Mouse (Mus musculus) lung, adult 18-20 months (tissue): ENCODE measurements around the gene Cbfb.
A peak's percentile ranks its signal among the peaks of the same experiment; 100 is the strongest.
"Not testable (repeated sequence)": the region's sequence is repeated elsewhere in the genome, so short reads cannot be mapped to it uniquely, and the experiment has no call there.

Experiments used
- DNase-seq, 2 experiments: peaks; one replicate each; pipeline ENCODE4 v3.0.0; 2022; ENCODE audit warnings: mixed read lengths in 2 of 2

Cbfb gene

GRCm38 (mm10) chr8:105186467-105187005, 16.1 kb downstream of the Cbfb start:
- DNase-seq, result no peak

- DNase-seq, result no peak
Measured at GRCm38 (mm10) chr8:105192182-105192581, 21.7 kb downstream of the Cbfb start.

DNA sequence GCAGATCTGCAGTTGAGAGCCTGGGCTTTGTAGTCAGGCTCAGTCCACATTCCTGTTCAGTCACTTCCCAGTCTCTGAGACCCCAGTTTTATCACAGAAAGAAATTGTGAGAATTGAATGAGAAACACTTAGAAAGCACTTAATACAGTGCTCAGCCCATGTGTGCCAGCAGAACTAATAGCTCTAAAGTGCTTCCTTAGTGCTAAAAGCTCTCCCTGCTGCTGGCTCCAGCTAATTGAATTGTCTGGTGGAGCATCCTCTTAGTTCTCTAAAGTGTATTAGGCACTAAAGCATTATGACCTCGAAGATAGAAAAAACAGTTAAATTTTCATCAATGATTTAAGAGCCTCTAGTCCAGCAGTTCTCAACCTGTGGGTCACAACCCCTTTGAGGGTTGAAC, 35.3 kb downstream of the Cbfb start:
- no peak for DNase-seq

GRCm38 (mm10) chr8:105206766-105207275, 36.3 kb downstream of the Cbfb start:
- DNase-seq, result no peak

GRCm38 (mm10) chr8:105207675-105208273, 37.3 kb downstream of the Cbfb start:
- DNase-seq, result no peak

DNA sequence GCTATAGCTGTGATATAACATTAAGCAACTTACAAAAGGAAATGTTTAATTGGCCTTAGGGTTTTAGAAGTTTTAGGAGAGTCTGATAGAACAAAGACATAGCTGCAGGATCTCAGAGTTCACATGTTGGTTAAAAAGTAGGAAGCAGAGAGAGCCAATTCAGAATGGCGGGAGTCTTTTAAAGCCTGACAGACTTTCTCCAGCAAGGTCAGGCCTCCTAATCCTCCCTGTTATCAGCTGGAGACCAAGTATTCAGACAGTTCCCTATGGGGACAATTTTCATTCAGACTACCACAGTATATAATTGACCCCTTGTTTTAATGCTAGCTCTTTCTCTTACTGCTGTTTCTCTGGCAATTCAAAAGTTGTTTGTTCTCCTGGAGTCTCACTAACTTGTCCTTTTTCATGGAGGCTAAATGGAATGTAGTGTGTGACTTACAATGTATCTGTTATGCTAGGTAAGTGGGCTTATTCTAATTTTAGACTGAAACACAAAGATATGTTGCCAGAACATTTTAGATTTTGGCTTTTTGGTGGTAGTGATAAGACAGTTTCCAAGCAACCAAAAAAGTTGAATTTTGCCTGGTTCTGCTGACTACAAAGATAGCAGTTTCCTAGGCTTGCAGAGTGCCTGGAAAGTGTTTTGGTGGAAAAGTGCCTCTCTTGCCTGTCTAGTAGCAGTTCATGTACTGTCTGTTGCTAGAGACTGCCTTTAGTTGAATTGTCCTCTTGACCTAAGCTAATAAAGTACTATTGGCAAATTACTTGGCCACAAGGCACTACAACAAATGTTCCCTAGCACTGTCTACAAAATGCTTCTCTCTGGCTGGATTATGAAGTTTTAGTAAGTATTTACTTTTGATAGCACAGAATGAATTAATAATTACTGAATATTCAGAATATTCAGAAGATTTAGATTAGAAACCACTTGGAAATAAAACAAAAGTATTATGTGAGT, 39.0 kb downstream of the Cbfb start:
- no peak for DNase-seq

DNA sequence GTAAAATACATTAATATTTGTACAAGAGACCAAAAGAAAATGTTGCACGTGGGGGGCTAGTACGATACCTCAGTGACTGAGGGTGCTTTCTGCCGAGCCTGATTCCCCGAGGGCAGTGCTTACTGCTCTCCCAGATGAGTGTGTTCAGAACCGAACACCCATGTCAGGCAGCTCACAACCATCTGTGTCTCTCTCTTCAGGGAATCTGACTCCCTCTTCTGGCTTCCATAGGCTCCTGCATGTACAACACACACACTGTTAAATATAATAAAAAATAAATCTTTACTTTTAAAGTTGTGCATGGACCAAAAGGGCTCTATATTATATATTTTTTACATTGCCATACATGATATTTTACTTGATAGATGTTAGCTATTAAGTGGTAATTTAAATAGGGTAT, 43.6 kb downstream of the Cbfb start:
- DNase-seq, result no peak

DNA sequence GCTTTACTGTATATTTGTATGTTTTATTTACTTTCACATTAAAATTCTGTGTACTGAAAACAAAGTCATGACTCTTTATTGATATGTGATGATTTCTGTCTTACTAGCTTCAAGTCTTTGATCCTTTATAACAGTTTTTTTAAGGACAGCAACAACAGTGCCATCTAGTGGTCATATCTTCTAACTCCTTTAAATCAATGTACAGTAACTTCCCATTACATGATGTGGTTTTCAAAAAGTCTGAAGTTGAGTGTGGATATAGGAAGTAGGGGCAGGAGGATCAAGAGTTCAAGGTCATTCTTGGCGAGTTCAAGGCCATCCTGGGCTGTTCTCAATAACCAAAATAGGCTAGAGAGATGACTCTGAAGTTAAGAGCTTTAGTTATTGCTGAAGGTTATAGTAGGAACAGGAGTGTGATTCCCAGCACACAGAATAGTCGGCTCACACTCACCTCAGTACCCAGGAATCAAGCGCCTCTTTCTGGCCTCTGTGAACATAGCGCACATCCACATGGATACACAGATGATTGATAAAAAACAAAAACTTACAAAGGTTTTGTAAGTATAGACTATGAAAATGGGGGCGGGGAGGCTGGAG, 47.5 kb downstream of the Cbfb start:
- DNase-seq, result no peak

DNA sequence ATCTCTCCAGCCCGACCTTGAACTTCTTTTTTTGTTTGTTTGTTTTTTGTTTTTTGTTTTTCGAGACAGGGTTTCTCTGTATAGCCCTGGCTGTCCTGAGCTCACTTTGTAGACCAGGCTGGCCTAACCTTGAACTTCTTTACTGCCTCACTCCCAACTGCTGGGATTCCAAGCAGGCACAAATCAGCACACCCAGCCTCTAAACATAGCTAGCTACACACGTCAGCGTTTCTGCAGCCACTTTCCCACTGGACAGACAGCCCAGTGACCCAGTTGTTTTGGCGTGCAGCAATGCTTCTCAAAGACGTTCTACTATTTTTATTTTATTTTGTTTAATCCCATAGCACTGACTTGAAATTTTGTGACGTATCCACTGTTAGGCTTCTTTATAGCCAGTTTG, 53.4 kb downstream of the Cbfb start:
- DNase-seq, result no peak

DNA sequence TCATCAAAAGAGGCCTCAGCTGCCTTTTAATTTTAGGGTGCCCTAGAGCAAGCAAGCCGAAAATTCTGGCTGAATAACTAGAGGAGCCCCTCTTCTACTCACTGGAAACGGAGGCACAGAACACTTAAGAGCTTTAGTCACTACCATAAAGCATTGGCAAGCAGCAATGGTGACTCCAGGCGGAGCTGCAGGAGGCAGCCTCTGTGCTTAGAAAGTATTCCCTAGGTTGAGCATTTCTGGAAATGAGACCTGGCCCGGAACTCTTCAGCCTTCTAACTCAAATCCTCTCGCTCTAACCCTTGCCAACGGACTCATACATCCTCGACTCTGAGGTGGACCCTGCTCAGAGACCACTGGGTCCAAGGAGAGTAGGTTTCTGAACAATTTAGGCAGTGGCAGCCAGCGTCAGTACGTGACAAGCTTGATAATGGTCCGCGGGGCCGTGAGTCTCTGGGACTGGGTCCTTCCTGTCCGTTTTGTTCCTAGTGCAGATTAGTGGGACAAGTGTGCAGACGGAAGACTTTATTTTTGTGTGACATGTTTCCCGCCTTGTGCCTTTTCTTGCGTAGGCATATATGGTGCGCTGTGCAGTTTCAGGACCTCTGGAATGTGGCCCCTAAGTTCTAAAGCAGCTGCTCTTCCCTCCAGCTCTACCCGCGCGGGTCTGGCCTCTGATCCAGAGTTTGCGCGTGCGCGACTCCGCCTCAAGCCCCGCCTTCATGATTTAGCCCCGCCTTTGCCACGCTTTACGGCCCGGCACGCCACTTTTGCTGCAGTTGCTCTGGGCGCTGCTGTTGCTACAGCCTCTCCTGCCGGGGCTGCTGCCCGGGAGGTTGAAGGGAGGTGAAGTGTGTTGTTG, 54.2 kb downstream of the Cbfb start, which contains the start of gene D230025D16Rik:
TSS of gene D230025D16Rik (plus strand) at position 733 of the 859 bp plus-strand sequence.
- DNase-seq, result peak; percentile 94 to 95

GRCm38 (mm10) chr8:105225272-105225593, 54.8 kb downstream of the Cbfb start:
- no peak for DNase-seq

- DNase-seq, result peak; percentile 70 to 79
Measured at GRCm38 (mm10) chr8:105225917-105226316, 55.4 kb downstream of the Cbfb start.

DNA sequence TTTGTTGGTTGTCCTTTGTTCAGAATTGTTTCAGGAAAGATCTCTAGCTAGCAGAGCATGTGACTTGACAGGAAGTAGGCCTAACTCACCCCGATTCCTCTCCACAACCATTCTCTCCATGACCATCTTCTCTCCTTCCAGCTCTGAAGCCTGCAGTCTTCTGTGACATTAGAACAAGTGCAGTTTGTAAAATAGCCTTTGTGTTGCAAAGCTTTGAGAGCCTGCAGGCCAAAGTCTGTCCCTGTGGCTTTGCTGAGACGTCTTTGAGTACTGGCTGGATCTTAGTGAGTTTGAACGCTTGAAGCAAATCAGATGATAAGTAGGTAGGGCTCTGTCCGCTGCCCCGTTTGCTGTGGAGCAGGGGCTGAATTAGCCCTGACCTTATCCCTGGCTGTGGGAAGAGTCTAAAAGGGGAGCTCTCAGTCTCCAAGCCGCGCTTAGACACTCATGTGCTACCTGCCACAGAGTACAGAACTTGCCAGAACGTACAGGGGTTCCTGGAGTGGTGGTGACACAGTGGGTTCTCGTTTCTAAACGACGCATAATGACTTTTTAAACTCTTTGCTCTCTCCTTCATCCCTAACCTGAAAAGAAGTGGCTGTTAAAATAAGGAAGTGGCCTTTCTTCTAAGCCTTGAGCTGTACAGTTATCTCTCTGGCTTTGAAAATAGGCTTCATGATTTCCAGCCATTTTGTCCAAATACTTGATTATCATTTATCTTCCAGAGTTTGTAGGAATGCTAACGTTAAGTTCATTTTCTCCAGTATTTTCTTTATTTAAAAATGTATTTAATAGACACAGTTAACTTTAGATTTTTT, 61.2 kb downstream of the Cbfb start:
- no peak for DNase-seq

DNA sequence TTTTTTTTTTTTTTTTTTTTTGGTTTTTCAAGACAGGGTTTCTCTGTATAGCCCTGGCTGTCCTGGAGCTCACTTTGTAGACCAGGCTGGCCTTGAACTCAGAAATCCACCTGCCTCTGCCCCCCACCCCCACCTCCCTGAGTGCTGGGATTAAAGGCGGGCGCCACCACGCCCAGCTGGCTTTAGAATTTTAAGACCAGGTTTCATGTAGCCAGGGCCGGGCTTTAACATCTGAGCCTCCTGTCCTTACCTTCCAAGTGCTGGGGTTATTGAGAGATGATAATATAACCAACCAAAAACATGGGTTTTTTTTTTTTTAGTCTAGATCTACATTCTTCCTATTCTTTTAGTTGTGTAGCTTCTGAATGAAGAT, 61.8 kb downstream of the Cbfb start:
- DNase-seq, result not testable (repeated sequence)

DNA sequence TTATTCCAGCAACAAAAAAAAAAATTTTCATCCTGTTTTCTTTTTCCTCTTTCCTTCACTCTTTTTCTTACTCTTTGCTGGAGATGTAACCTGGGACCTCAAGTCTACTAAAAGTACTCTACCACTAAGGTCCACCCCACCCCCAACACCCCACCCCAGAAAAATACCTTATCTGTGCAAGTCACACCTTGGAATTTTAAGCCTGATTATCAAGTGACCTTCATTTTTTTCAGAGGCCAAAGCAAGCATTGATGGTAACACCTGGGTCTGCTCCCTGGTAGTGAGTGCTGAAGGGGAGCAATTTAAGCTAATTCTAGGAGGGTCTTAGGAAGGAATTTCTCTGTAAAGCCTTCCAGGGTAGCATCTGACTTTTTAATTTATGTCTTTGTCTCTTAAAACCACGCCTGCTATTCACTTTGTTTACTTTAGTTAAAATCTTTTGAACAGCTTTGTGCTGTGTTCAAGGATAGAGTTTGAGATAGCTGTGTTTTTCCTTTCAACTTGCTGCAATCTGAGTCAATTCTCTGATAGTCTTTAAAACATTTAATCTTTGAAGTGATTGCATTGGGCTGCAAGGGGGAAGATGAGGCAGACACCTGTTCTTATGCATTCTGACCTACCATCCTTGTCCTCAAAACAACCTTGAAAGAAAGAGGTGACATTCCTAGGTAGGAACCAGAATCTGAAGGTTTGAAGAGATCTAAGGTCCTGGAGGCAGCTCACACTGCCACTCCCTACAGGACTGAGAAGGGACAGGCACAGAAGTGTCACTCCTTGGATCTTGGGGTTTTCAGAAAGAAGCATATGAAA, 62.9 kb downstream of the Cbfb start:
- DNase-seq, result no peak

DNA sequence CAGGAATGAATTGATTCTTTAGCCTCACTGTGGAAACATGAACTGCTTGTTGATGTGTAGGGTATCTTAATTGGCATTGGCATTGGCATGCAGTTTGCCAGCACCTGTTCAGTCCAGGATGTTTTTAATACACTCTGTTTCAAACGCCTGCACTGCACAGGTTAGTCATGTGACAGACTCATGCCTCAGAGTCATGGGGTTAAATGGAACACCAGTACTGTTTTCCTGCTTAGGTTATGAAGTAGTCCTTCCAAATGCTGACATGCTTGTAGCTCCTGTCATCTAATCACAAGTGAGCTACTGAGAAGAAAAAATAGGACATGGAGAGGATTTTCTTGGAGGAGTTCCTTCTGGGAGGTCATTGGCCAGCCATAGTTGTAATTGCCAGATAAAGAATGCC, 64.7 kb downstream of the Cbfb start:
- no peak for DNase-seq

DNA sequence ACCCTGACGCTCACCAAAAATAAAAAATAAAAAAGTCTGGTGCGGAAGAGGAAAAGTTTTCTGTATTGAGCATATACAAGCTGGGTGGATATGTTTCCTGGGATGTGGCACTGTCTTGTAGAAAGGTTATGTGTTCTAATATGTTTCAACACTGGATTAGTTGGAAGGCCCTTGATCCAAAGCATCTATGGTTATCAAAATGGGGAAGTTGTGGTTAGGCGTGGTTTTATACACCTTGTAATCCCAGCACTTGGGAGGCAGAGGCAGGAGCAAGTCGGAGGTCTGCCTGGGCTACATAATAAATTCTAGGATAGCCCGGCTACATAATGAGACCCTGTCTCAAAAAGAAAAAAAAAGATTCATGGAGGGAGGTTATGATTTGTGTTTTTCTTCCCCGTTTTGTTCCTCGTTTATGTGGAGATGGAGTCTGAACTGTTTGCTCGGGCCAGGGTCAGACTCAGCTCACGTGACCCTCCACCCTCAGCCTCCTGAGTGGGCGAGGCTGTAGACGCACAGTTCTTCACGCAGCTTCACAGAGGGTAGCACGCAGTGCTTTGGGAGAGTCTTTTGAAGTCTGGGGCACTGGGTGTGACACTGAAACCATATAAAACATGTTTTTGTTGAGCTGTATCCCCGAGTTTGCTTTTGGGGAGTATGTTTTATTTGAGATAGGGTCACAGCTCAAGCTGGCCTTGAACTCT, 67.1 kb downstream of the Cbfb start:
- DNase-seq, result no peak

- peak in 1 of 2 experiments; percentile 53 for DNase-seq
Measured at GRCm38 (mm10) chr8:105241016-105241415, 70.5 kb downstream of the Cbfb start.

- peak; percentile 68 to 74 for DNase-seq
Measured at GRCm38 (mm10) chr8:105251954-105252353, 81.5 kb downstream of the Cbfb start.
